Mouse (Mus musculus): ENCODE data around the gene Rcsd1.

The Rcsd1 gene

GRCm38 (mm10) chr1:165661725-165662124 is 47.8 kb downstream of the Rcsd1 start:
- DNase-seq (ENCODE audit: low spot score) = no peak

GRCm38 (mm10) chr1:165661191-165661590 is 48.4 kb downstream of the Rcsd1 start:
- DNase-seq (ENCODE audit: low spot score) = no peak

GRCm38 (mm10) chr1:165660774-165661173 is 48.8 kb downstream of the Rcsd1 start:
- peak; percentile 91 for DNase-seq (ENCODE audit: low spot score)

- DNase-seq (ENCODE audit: low spot score) = peak; percentile 89
Measured at GRCm38 (mm10) chr1:165658602-165659001, 51.0 kb downstream of the Rcsd1 start.

- no peak for DNase-seq (ENCODE audit: low spot score)
Measured at GRCm38 (mm10) chr1:165655482-165655881, 54.1 kb downstream of the Rcsd1 start.

- no peak for DNase-seq (ENCODE audit: low spot score)
Measured at GRCm38 (mm10) chr1:165655022-165655421, 54.5 kb downstream of the Rcsd1 start.

- no peak for DNase-seq (ENCODE audit: low spot score)
Measured at GRCm38 (mm10) chr1:165653126-165653885, 56.3 kb downstream of the Rcsd1 start.

GRCm38 (mm10) chr1:165652507-165652906 is 57.0 kb downstream of the Rcsd1 start:
- DNase-seq (ENCODE audit: low spot score) = no peak

- no peak for DNase-seq (ENCODE audit: low spot score)
Measured at GRCm38 (mm10) chr1:165651158-165651557, 58.4 kb downstream of the Rcsd1 start.

GRCm38 (mm10) chr1:165645102-165645501 is 64.5 kb downstream of the Rcsd1 start:
- no peak for DNase-seq (ENCODE audit: low spot score)

- no peak for DNase-seq (ENCODE audit: low spot score)
Measured at GRCm38 (mm10) chr1:165643735-165644134, 65.8 kb downstream of the Rcsd1 start.

GRCm38 (mm10) chr1:165642780-165643311 is 66.7 kb downstream of the Rcsd1 start:
- peak; percentile 89 for DNase-seq (ENCODE audit: low spot score)

- peak; percentile 89 for DNase-seq (ENCODE audit: low spot score)
Measured at GRCm38 (mm10) chr1:165641786-165642771, 67.5 kb downstream of the Rcsd1 start.

GRCm38 (mm10) chr1:165641271-165641771 is 68.2 kb downstream of the Rcsd1 start:
- peak; percentile 93 for DNase-seq (ENCODE audit: low spot score)

- no peak for DNase-seq (ENCODE audit: low spot score)
Measured at GRCm38 (mm10) chr1:165636289-165636688, 73.3 kb downstream of the Rcsd1 start.

- DNase-seq (ENCODE audit: low spot score) = no peak
Measured at GRCm38 (mm10) chr1:165635055-165635897, 74.3 kb downstream of the Rcsd1 start.

GRCm38 (mm10) chr1:165634151-165634884 is 75.2 kb downstream of the Rcsd1 start, which contains the start of gene Mpzl1:
TSS of gene Mpzl1 (minus strand) at chr1:165634538.
- DNase-seq (ENCODE audit: low spot score) = peak; percentile 99

- peak; percentile 40 for DNase-seq (ENCODE audit: low spot score)
Measured at GRCm38 (mm10) chr1:165633345-165633744, 76.2 kb downstream of the Rcsd1 start.

- DNase-seq (ENCODE audit: low spot score) = no peak
Measured at GRCm38 (mm10) chr1:165631136-165631535, 78.4 kb downstream of the Rcsd1 start.

GRCm38 (mm10) chr1:165629975-165630374 is 79.6 kb downstream of the Rcsd1 start:
- no peak for DNase-seq (ENCODE audit: low spot score)

GRCm38 (mm10) chr1:165628603-165629002 is 81.0 kb downstream of the Rcsd1 start:
- DNase-seq (ENCODE audit: low spot score) = no peak

All from embryo, embryonic 10.5 days (tissue).